Mouse (Mus musculus) ES-E14 (cell line): Measurements from ENCODE around the gene Gm10799. TPM values are rescaled to one million over a fixed set of nuclear protein-coding genes. Genes with fewer than 3 reads are reported as not detected.

Experiments
- DNase-seq: peaks from one replicate; pipeline ENCODE4 v3.0.0-alpha.2; 2013; ENCODE audit warnings: low read depth, low spot score
- H3K27ac ChIP-seq: 2 replicates; pipeline ENCODE4 v1.5.1; 2012; ENCODE audit warnings: low read depth, mild to moderate bottlenecking, low read length, moderate library complexity, mixed read lengths; ENCODE audit not compliant: poor library complexity, insufficient read depth, severe bottlenecking
- H3K36me3 ChIP-seq: 2 replicates; pipeline ENCODE4 v1.6.1; 2012; ENCODE audit warnings: mild to moderate bottlenecking, low read length, moderate library complexity, mixed read lengths; ENCODE audit not compliant: control insufficient read depth, poor library complexity, insufficient read depth, severe bottlenecking
- H3K4me1 ChIP-seq, 2 experiments: fragments of 150-350 bp in 1 of 2; sonication (generic) in 1 of 2; 2 replicates each; pipeline ENCODE4 v1.6.1; 2012; ENCODE audit warnings: low read length in 2 of 2, mild to moderate bottlenecking in 1 of 2, mixed read lengths in 1 of 2; ENCODE audit not compliant: control insufficient read depth in 2 of 2, insufficient read depth in 2 of 2, poor library complexity in 1 of 2
- H3K4me3 ChIP-seq, 2 experiments: fragments of 150-350 bp in 1 of 2; sonication (generic) in 1 of 2; 2 replicates each; pipeline ENCODE4 v1.5.1; 2012; ENCODE audit warnings: low read length in 2 of 2, low read depth in 1 of 2, mild to moderate bottlenecking in 1 of 2, mixed read lengths in 1 of 2; ENCODE audit not compliant: insufficient read depth in 1 of 2, poor library complexity in 1 of 2, severe bottlenecking in 1 of 2
- H3K9ac ChIP-seq: 2 replicates; pipeline ENCODE4 v1.6.1; 2012; ENCODE audit warnings: low read depth, mild to moderate bottlenecking, low read length, mixed read lengths; ENCODE audit not compliant: poor library complexity, insufficient read depth, severe bottlenecking
- H3K9me3 ChIP-seq: fragments of 150-350 bp; sonication (generic); 2 replicates; pipeline ENCODE4 v1.6.1; 2012; ENCODE audit warnings: low read depth, mild to moderate bottlenecking, low read length; ENCODE audit not compliant: control insufficient read depth, insufficient read depth
- CHD2 ChIP-seq: IDR thresholded peaks from 2 replicates; pipeline ENCODE4 v1.6.1; 2014; ENCODE audit warnings: mild to moderate bottlenecking, low read depth, low read length, inconsistent platforms
- HCFC1 ChIP-seq: IDR thresholded peaks from 2 replicates; pipeline ENCODE4 v1.6.1; 2012; ENCODE audit warnings: low read length, inconsistent platforms, borderline replicate concordance; ENCODE audit not compliant: insufficient read depth
- MAFK ChIP-seq: IDR thresholded peaks from 2 replicates; pipeline ENCODE4 v1.6.1; 2014; ENCODE audit warnings: mild to moderate bottlenecking, low read depth, low read length, inconsistent platforms; ENCODE audit not compliant: insufficient read depth
- ZC3H11A ChIP-seq: IDR thresholded peaks from 2 replicates; pipeline ENCODE4 v1.6.1; 2012; ENCODE audit warnings: low read depth, mild to moderate bottlenecking, inconsistent platforms, low read length, borderline replicate concordance
- ZNF384 ChIP-seq: IDR thresholded peaks from 2 replicates; pipeline ENCODE4 v1.6.1; 2012; ENCODE audit warnings: low read depth, low read length, inconsistent platforms
- in situ Hi-C, 2 experiments: fragments of 600-800 bp; cut with MboI; formaldehyde crosslinking; loops; one replicate each; pipeline ENCODE4 v1.15.1; 2025; ENCODE audit warnings: low sequenced_read_pairs in 2 of 2, inconsistent platforms in 1 of 2; ENCODE audit not compliant: unreplicated experiment in 2 of 2
- total RNA-seq: library from RNA; depleted of rRNA; stranded (reverse); fragments of 300-350 nt; gene quantifications from 2 replicates; pipeline ENCODE4 v1.2.3, GENCODE M21; 2012

The Gm10799 gene
- total RNA-seq, 1 experiment = not detected

DNA sequence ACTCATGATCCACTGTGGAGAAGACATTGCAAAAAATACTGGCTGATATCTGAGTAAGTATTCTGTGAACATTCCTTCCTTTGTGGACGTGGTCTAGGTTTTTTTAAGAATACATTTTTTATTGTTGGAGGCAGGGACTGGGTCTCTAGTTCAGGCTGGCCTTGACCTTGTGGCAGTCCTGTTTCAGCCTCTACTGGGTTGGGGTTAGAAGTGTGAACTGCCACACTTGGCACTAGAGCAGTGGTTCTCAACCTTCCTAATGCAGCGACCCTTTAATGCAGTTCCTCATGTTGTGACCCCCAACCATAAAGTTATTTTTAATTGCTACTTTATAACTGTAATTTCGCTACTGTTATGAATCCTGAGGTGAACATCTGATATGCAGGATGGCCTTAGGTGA is 38.0 kb downstream of the Gm10799 start:
- TF ChIP-seq ZNF384 (no peak), HCFC1 (no peak), ZC3H11A (no peak), MAFK (no peak), CHD2 (no peak)
- no peak overlapping the region for H3K9ac ChIP-seq
- in situ Hi-C loops = no loop called here
- H3K4me3 ChIP-seq = no peak overlapping the region
- no peaks in the 10 kb centered on the region for H3K9me3 ChIP-seq
- peaks cover 3% of the 10 kb centered on the region; the same call in 1 of the 2 replicates for H3K36me3 ChIP-seq
- no peak for DNase-seq
- H3K4me1 ChIP-seq = peaks cover 0 to 2% of the 10 kb centered on the region in 2 experiments; a peak in 1 of 4 replicates
- no peak overlapping the region for H3K27ac ChIP-seq

GRCm38 (mm10) chr2:104029074-104029473 is 39.3 kb downstream of the Gm10799 start:
- Histone ChIP-seq H3K36me3 (peaks cover under 1% of the 10 kb centered on the region; the same call in 1 of the 2 replicates), H3K9ac (no peak overlapping the region), H3K4me3 (no peak overlapping the region), H3K4me1 (peaks cover 0 to 2% of the 10 kb centered on the region in 2 experiments; a peak in 1 of 4 replicates), H3K9me3 (no peaks in the 10 kb centered on the region), H3K27ac (no peak overlapping the region)
- no peak for DNase-seq
- TF ChIP-seq ZC3H11A (no peak), ZNF384 (no peak), HCFC1 (no peak), MAFK (no peak), CHD2 (no peak)
- in situ Hi-C loops = no loop called here

DNA sequence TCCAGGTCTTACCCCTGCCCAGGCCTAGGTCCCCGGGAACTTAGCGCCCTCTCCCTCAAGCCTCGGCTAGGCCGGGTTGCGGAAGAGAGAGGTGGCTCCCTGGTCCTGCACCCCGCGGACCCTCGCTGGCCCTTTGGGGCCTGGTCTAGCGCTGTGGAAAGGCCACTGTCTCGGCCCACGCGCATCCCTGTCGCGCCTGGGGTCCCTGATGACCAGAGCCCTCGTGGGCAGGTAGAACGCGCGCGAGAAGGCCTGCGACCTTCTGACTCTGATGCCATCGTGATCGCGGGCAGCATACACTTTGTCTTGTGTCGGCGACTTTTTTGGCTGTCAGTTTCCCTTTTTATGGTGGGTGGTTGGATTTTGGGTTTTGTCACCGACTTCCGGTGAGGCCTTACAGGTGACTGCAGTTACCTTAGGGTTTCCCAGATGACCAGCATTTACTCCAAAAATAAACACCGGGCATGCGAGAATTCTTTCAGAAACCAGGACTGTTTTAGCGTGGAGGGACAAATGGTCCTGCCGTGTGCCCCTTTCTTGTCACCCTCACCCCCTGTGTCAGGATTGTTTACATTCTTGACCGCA is 40.1 kb downstream of the Gm10799 start, which contains the start of gene 4931422A03Rik:
TSS of gene 4931422A03Rik (minus strand) at position 223 of the 585 bp plus-strand sequence.
- peak within 1 kb of the TSS; percentile 90 for H3K9ac ChIP-seq
- H3K27ac ChIP-seq = no peak within 1 kb of the TSS
- in situ Hi-C loops = no loop called here
- no peaks in the 10 kb centered on the region for H3K36me3 ChIP-seq
- H3K4me3 ChIP-seq = peak within 1 kb of the TSS; percentile 86 to 96
- no peaks in the 10 kb centered on the region for H3K9me3 ChIP-seq
- peaks cover 0 to 2% of the 10 kb centered on the region in 2 experiments; a peak in 1 of 4 replicates for H3K4me1 ChIP-seq
- no peak for TF ChIP-seq CHD2
- no peak for TF ChIP-seq ZNF384
- no peak for TF ChIP-seq ZC3H11A
- TF ChIP-seq HCFC1 = no peak
- TF ChIP-seq MAFK = no peak
- DNase-seq = no peak

- Histone ChIP-seq H3K27ac (no peak within 1 kb of the TSS), H3K4me3 (peak within 1 kb of the TSS; percentile 86 to 96), H3K4me1 (peaks cover 0 to 2% of the 10 kb centered on the region in 2 experiments; a peak in 1 of 4 replicates), H3K9me3 (no peaks in the 10 kb centered on the region), H3K36me3 (no peaks in the 10 kb centered on the region), H3K9ac (peak within 1 kb of the TSS; percentile 90)
- in situ Hi-C loops = no loop called here
- TF ChIP-seq CHD2 (no peak), MAFK (no peak), ZNF384 (no peak), HCFC1 (no peak)
- no peak for DNase-seq
These were observed 40.8 kb downstream of the Gm10799 start, which contains the start of gene Fbxo3 for GRCm38 (mm10) chr2:104027458-104028138. TSS of gene Fbxo3 (plus strand) at chr2:104027721.
